Mouse (Mus musculus) small intestine, adult 2 months (tissue): ENCODE results near the gene Cacna1i. TPM values are rescaled to one million over a fixed set of nuclear protein-coding genes. Genes with fewer than 3 reads are reported as not detected.

Source experiments
- H3K27ac ChIP-seq: fragments of 200-500 bp; 2 replicates; pipeline ENCODE4 v1.5.1; 2012; ENCODE audit warnings: low read depth, low read length, control low read depth, inconsistent platforms; ENCODE audit not compliant: insufficient read depth
- H3K27me3 ChIP-seq: fragments of 200-500 bp; 2 replicates; pipeline ENCODE4 v1.6.1; 2012; ENCODE audit warnings: mild to moderate bottlenecking, moderate library complexity, low read length, inconsistent platforms; ENCODE audit not compliant: control insufficient read depth, insufficient read depth
- H3K36me3 ChIP-seq: fragments of 200-500 bp; 2 replicates; pipeline ENCODE4 v1.6.1; 2012; ENCODE audit warnings: mild to moderate bottlenecking, low read length, control low read depth, inconsistent platforms; ENCODE audit not compliant: control insufficient read depth, insufficient read depth
- H3K4me1 ChIP-seq: fragments of 200-500 bp; 2 replicates; pipeline ENCODE4 v1.6.1; 2012; ENCODE audit warnings: low read length, inconsistent platforms, mixed read lengths; ENCODE audit not compliant: control insufficient read depth, insufficient read depth, insufficient read length
- H3K4me3 ChIP-seq: fragments of 200-500 bp; 2 replicates; pipeline ENCODE4 v1.5.1; 2012; ENCODE audit warnings: low read depth, mild to moderate bottlenecking, control low read depth, inconsistent platforms, low read length, moderate library complexity
- CTCF ChIP-seq: fragments of 200-500 bp; IDR thresholded peaks from 2 replicates; pipeline ENCODE4 v1.5.1; 2012; ENCODE audit warnings: low read depth, mild to moderate bottlenecking, control low read depth, inconsistent platforms, low read length, moderate library complexity, mixed read lengths; ENCODE audit not compliant: insufficient replicate concordance, insufficient read length; ENCODE audit errors: extremely low read depth
- POLR2A ChIP-seq: fragments of 200-500 bp; IDR thresholded peaks from 2 replicates; pipeline ENCODE4 v1.6.1; 2012; ENCODE audit warnings: low read depth, mild to moderate bottlenecking, control low read depth, inconsistent platforms, low read length, moderate library complexity
- WGBS: fragments of 180-500 bp; shearing (Covaris S2); methylation state at CpG from one replicate; pipeline ENCODE4 v1.1.7; 2018; 5-methylcytosine and 5-hydroxymethylcytosine counted together
- polyA plus RNA-seq: library from polyadenylated mRNA; depleted of rRNA; stranded (reverse); fragments of >200 nt; gene quantifications from 2 replicates; pipeline ENCODE4 v1.2.3, GENCODE M21; 2012

The Cacna1i gene
- polyA plus RNA-seq, 1 experiment: 0.85 TPM

DNA sequence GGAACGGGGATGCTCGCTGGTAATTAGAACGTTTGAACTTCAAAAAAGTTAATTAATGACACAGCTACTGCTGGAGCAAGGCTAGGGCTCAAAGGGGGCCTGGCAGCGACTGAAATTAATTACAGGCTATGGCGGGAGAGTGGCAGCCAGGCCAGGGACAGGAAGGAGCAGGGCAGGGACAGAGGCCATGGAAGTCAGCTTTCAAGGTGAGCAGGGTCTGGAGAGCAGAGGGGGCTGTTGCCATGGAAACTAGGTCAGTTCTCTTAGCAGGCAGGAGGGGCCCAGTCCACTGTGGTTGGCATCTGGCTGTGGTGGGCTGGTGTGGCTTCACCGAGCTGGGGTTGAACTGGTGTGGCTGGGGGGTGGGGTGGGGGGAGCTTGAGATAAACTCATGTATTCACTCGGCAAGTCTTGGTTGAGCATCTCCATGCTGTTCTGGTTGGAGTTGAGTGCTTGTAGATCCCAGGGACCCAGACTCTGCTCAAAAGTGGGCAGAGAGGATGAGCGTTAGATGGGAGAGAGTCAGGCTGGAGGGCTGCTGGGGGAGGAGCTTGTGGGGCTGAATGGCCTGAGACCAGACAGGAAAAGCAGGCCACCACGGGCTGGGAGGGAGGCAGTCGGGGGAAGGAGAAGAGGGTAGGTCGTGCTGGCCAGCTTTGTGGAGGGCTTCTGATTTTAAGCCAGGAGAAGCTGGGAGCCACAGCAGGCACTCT, 31.7 kb downstream of the Cacna1i start:
- Histone ChIP-seq H3K27me3 (no peaks in the 10 kb centered on the region), H3K27ac (peak overlapping the region; percentile 2; the same call in 1 of the 2 replicates), H3K4me1 (peaks cover 5% of the 10 kb centered on the region; the same call in 1 of the 2 replicates), H3K36me3 (no peaks in the 10 kb centered on the region), H3K4me3 (no peak overlapping the region)
- TF ChIP-seq POLR2A (no peak), CTCF (no peak)
- WGBS: 14% methylated on average over 11 of the region's 11 CpGs

DNA sequence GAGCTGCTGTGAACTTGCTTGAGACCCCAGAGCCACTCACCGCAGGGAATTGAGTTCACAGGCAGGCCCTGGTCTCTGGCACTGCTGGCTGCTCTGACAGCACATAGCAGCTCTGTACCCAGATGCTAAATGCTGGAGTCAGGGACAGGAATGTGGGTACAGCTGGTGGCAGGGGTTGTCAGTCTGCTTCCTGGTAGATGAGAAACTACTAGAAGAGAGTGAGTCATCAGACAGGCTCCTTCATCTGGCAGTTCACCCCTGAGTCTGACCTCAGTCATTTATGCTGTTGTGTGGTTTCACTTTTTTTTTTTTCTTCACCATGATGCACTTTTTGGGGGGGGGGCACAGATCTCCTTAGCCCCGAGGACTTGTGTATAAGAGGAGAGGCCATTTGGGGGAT, 32.3 kb downstream of the Cacna1i start:
- Histone ChIP-seq H3K36me3 (no peaks in the 10 kb centered on the region), H3K4me1 (peaks cover 5% of the 10 kb centered on the region; the same call in 1 of the 2 replicates), H3K27ac (peak overlapping the region; percentile 2; the same call in 1 of the 2 replicates), H3K27me3 (no peaks in the 10 kb centered on the region), H3K4me3 (no peak overlapping the region)
- TF ChIP-seq CTCF (no peak), POLR2A (no peak)
- WGBS: 49% methylated on average over 2 of the region's 2 CpGs

DNA sequence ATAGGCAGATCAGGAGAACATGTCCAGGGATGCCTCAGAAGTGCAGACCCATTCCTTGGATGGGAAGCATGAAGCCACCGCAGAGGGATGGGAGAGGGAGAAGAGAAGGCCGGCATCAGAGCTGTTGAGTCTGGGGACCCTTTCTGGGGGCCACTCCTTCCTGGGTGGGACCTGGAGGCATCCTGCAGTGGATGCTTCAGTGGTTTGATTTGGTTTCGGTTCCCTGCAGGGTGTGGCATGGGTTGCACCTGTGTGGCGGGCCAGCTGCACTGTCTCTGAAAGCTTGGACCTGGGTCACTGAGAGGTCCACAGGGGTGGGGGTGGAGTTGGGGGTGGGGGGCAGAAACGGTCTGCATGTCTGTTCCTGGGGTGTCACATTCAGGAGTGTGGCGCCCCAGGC, 32.9 kb downstream of the Cacna1i start:
- H3K27me3 ChIP-seq: no peaks in the 10 kb centered on the region
- H3K36me3 ChIP-seq: no peaks in the 10 kb centered on the region
- H3K4me1 ChIP-seq: peaks cover 5% of the 10 kb centered on the region; the same call in 1 of the 2 replicates
- peak overlapping the region; percentile 25 for H3K4me3 ChIP-seq
- WGBS: 53% methylated on average over 6 of the region's 6 CpGs
- no peak overlapping the region for H3K27ac ChIP-seq
- TF ChIP-seq CTCF (no peak), POLR2A (no peak)

DNA sequence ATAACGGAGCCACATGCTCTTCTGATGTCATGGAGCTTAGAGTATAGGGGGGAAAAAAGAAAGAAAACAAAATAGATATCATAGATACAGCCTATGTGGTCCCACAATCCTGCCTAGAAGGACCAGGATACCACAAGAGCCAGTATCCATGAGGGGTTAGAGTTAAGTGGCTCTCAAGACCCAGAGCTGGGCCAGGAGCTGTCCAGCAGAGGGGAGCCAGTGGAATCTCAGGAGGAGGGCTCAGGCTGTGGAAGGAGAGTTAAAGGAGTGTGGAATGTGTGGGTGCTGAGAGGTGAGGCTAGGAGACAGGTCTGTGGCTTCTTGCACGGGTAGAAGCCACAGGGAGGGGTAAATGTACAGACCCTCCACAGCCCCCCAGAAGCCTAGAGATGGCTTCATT, 38.2 kb downstream of the Cacna1i start:
- H3K36me3 ChIP-seq: no peaks in the 10 kb centered on the region
- no peaks in the 10 kb centered on the region for H3K4me1 ChIP-seq
- no peak for TF ChIP-seq POLR2A
- no peak for TF ChIP-seq CTCF
- H3K27me3 ChIP-seq: no peaks in the 10 kb centered on the region; the same call in 1 of the 2 replicates
- no peak overlapping the region for H3K27ac ChIP-seq
- WGBS: 51% methylated on average over 2 of the region's 2 CpGs
- no peak overlapping the region for H3K4me3 ChIP-seq

DNA sequence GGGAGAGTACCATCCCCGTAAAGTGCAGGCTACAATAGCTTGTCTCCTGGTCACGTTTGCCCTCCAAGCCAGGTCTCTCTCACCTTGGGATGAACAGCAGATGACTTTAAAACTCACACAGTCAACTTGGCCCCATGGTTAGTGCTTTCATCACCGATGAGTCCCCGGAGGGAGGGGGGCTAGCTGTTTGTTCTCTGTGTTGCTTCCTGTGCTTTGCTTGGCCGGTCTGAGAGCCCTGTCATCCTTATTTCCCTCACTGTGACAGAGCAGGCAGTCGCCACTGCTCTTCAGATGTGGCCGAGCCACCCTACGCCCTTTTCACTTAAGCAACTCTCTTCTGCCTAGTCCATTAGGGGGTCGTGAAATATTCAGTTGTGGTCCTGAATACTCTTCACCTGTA, 38.7 kb downstream of the Cacna1i start:
- Histone ChIP-seq H3K4me3 (no peak overlapping the region), H3K4me1 (no peaks in the 10 kb centered on the region)
- 62% methylated on average over 9 of the region's 9 CpGs for WGBS

DNA sequence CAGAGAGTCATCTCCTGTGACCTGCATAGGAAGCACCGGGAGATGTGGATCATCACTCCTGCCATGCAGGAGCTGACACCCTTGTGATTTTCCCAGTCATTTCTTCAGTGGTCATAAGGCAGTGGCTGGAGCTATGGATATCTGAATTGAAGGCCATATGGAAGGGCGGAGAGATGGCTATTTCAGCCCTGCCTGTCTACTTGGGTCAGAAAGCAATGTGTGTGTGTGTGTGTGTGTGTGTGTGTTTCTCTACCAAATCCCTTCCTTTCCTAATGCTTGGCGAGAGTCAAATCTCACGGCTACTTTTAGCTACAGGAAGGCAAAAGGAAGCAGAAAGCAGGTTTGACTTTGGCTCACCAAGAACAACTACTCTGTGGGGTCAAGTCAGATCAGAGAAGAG, 39.9 kb downstream of the Cacna1i start:
- TF ChIP-seq POLR2A (no peak), CTCF (no peak)
- Histone ChIP-seq H3K36me3 (no peaks in the 10 kb centered on the region), H3K27me3 (no peaks in the 10 kb centered on the region; the same call in 1 of the 2 replicates), H3K27ac (no peak overlapping the region), H3K4me1 (no peaks in the 10 kb centered on the region), H3K4me3 (no peak overlapping the region)
- 68% methylated on average over 4 of the region's 4 CpGs for WGBS

More for the DNA sequence above, 38.7 kb downstream of the Cacna1i start:
- no peaks in the 10 kb centered on the region for H3K36me3 ChIP-seq
- no peak overlapping the region for H3K27ac ChIP-seq
- TF ChIP-seq CTCF (no peak), POLR2A (no peak)
- no peaks in the 10 kb centered on the region; the same call in 1 of the 2 replicates for H3K27me3 ChIP-seq

DNA sequence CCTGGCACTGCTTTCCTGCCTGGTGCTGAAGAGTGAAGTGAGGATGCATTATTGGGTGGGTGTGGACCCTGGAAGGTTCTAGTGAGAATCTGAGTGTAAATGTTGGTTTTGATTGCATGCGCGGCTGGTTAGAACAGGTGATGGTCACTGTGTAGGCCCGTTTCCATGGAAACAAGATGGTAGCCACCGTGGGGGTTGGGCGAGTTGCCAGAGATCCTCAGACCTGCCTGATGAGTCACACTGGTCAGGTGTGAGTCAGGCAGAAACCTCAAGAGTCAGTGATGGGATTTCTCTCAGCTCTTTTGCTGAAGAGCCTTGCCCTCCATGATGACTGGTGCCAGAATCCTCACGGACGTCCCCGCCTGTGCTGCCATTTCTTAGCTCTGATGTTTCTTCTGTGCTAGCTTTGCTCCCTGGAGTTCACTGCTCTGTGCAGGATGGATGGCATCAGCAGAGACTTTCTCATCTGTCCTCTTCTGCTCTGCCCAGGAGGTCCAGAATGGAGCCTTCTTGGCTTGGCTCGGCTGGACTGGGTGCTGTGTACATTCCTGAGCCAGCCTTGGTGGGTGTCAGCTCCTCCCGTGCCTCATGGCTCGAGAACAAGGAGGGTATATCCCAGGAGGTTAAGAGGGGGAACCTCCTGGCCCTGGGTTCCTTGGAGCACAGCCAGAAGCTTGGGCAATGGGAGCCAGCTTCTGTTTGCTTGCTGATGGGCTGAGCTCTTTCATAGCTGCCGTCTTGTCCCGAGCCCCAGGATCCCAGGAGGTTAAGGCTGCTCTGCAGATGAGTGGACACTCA, 40.9 kb downstream of the Cacna1i start:
- WGBS: 69% methylated on average over 13 of the region's 13 CpGs
- Histone ChIP-seq H3K27ac (no peak overlapping the region), H3K4me3 (no peak overlapping the region), H3K27me3 (no peaks in the 10 kb centered on the region; the same call in 1 of the 2 replicates), H3K36me3 (no peaks in the 10 kb centered on the region), H3K4me1 (no peaks in the 10 kb centered on the region)
- TF ChIP-seq POLR2A (no peak), CTCF (no peak)
